Mouse (Mus musculus) thymus, postnatal 25 days (tissue): ENCODE measurements around the gene Tmod2.
A peak's percentile ranks its signal among the peaks of the same experiment; 100 is the strongest.

Experiments used
- DNase-seq: peaks from one replicate; pipeline ENCODE4 v3.0.0; 2022

Gene Tmod2

GRCm38 (mm10) chr9:75600166-75600934 lies 10.8 kb downstream of the Tmod2 start:
- DNase-seq: no peak

GRCm38 (mm10) chr9:75599191-75599841 lies 11.8 kb downstream of the Tmod2 start:
- no peak for DNase-seq

- no peak for DNase-seq
These were observed 13.5 kb downstream of the Tmod2 start for GRCm38 (mm10) chr9:75597596-75597995.

DNA sequence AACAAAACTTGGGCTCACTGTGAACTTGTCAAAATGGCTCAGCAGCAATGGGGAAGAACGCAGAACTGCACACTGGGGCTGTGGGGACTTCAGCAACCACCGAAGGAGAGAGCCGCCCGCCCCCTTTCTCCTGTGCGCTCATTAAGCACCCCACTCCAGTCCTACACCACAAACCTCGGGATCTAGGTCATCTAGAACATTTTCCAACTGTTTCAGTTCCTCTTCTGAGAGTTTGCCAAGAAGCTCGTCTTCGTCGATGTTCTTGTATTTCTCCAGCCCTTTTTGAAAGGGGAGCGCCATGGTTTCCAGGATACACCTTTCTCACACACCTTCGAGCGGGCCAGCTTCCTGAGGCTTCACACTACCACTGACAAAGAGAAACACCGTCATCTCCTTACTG lies 14.1 kb downstream of the Tmod2 start:
- DNase-seq: no peak

GRCm38 (mm10) chr9:75593481-75593880 lies 17.6 kb downstream of the Tmod2 start:
- DNase-seq: no peak

DNA sequence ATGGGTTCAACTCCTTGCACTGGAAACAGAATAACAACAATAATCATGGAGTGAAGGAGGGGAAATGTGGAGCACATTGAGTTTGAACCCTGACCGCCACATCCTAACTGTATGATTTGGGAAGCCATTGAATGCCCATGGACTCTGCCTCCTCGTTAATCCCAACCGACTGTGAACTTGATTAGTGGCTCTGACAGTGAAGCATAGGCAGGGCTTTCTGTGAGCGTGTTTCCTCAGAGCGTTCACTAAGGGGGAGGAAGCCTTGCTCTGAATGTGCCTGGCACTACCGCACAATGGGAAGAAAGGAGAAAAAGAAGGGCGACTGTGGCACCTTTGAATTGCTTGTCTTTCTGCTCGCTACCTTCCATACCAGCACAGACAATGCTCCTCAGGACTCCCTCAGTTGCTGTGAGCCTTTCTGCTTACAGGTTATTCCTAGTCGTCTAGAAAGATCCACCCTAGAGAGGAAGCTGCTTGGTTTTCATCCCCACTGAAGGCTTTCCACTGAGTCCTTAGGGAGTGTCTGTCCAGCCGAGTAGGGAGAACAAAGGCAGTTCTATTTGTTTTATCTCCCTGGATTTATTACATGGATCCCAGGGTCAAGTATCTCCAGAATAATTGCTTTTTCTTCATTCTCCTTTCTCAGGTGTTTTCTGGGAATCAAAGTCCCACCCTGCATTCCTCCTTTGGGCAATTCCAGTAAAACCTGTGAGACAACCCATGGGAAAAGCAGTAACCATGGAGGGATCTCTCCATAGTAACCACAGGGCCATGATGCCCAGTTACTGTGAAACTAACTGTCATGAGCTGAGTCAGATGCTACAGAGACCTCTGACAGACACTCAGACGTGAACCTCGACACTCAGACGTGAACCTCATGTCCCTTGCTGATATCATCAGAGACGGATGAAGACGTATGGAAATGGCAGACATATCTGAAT lies 21.0 kb downstream of the Tmod2 start:
- no peak for DNase-seq

GRCm38 (mm10) chr9:75581694-75582350 lies 29.3 kb downstream of the Tmod2 start:
- DNase-seq: no peak

DNA sequence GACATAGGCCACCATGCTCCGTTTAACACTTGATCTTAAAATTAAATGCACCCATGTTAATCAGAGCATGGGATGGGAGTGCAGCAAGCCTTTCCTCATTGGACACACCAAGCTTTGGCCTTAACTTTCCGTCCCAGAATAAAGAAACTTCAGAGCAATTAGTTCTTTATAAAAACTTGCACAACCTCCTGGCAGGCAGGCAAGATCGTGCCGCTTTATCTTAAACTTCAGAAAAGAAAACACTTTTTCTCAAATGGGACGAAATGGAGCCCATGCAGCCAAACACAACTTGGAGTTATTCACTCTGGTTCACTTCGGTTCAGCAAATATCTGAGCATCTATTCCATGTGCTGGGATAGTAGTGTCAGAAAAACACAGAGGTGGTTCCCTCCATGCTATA lies 31.8 kb downstream of the Tmod2 start:
- no peak for DNase-seq

- no peak for DNase-seq
These were observed 39.8 kb downstream of the Tmod2 start for GRCm38 (mm10) chr9:75571036-75571942.

GRCm38 (mm10) chr9:75568399-75568798 lies 42.7 kb downstream of the Tmod2 start:
- DNase-seq: no peak

- DNase-seq: no peak
These were observed 46.2 kb downstream of the Tmod2 start for GRCm38 (mm10) chr9:75564892-75565291.

- no peak for DNase-seq
These were observed 47.5 kb downstream of the Tmod2 start for GRCm38 (mm10) chr9:75563622-75564021.

DNA sequence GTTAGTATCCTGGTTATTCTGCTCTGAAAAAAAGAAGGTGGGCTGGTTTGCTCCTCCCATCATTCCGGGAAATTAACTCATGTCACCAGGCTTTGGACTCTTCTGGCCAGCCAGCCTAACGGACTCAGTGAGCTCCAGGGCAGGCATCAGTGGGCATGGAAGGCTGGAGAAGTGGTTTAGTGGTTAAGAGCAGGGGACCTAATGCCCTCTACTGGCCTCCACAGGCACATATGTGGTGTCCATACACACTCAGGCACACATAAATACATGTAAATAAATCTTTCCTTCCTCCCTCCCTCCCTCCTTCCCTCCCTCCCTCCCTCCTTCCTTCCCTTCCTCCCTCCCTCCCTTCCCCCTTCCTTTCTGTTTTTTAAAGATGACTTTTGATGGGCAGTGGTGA lies 47.9 kb downstream of the Tmod2 start:
- no peak for DNase-seq

DNA sequence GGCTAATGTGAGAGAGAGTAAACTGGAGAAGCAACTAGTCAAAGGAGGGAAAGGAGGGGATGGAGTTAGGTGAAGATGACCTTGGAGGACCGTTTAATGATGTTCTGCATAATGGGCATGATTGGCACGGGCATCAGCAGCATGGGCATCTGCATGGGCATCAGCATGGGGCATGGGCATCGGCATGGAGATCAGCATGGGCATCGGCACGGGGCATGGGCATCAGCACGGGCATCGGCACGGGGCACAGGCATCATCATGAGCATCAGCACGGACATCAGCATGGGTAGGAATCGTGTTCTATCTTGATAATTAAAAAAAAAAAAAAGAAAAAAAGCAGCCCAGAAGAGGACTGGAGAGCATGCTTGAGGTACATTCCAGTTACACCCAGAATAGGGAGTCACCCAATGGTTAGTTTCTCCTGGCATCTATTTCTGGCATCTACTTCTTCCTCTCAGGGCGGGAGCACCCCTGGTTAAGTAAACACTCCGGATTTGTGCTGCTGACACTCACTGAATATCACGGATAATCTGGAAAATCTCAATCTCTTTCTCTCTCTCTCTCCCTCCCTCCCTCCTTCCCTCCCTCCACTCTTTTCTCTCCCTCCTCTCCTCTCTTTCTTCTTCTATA lies 50.0 kb downstream of the Tmod2 start:
- no peak for DNase-seq

DNA sequence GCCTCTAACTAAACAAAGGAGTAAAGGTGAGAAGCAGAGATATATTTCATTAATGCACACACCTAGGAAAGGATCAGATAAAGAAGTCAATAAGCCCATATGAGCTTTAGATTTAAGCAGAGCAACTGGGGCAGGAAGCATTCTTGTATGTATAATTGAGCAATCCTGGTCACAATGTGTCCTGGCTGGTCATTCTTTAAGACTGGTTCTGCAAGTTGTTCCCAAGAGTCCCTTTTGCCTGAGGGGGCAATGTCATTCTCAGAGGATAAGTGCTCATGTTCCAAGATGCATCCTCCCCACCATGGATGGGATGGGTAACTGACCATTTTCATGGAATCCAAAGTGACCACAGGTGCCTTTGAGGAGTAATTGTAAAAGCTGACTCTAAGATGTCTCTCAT lies 50.8 kb downstream of the Tmod2 start:
- no peak for DNase-seq

- peak; percentile 97 for DNase-seq
These were observed 51.6 kb downstream of the Tmod2 start, which contains the start of gene Tmod3 for GRCm38 (mm10) chr9:75559512-75560012. Tmod3 (minus strand) TSS chr9:75559657.

DNA sequence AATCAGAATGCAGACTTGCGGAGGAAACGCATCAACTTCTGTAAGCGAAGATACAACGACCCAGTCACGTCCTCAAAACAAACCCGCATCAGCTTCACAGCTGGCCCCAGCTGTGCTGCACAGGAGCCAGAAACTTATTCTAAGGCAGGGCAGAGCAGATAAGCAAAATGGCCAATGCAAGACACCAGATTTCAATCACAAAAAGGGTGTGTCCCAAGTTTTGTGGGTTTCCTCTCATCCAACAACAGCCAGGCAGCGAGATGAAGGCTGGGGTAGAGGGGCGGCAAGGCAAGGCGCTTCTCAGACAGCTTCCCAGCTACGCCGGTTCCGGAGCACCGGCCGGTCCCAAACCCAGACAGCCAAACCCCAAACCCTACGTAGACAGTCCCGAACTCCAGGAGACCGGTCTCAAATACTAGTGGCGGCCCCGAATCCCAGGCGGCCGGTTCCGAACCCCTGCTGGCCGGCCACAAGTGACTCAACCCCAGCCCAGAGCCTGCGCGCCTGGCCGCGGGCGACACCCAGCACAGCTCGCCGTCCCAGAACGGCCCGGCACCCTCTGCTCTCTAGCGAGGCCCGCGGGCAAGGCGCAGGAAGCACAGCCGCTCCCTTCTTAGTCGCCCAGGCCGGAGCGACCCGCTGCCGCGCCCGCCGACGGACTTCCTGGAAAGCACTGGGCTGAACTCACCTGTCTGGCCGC lies 52.2 kb downstream of the Tmod2 start:
- no peak for DNase-seq

GRCm38 (mm10) chr9:75558360-75558759 lies 52.8 kb downstream of the Tmod2 start:
- DNase-seq: no peak

GRCm38 (mm10) chr9:75553719-75554118 lies 57.4 kb downstream of the Tmod2 start:
- DNase-seq: no peak

- no peak for DNase-seq
These were observed 59.8 kb downstream of the Tmod2 start for GRCm38 (mm10) chr9:75551342-75551741.
